Mouse (Mus musculus) cerebellum, adult 11-12 months (tissue): ENCODE data around the gene Olfr959.

ENCODE experiments used
- DNase-seq: peaks from one replicate; pipeline ENCODE4 v3.0.0; 2022

Gene Olfr959

GRCm38 (mm10) chr9:39575469-39575868 is at the start of gene Olfr959:
TSS of gene Olfr959 (minus strand) at chr9:39575569.
- no peak for DNase-seq

DNA sequence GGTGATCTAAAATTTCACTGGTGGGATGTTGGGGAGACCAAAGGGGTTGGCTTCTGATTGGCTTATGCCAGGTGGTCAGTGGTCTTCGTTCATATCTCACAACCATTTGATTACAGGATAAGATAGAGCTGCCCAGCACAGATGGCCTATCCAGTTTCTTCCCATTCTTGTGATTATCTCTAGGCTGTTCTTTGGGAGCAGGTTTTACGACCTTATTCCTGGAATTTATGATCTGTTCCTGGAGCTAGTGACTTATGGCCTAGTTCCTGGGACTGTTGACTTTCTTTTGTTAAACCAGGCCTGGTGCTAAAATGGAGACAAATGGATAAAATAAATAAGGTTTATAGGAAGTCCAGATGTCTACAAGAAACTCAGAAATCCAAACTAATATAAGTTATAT is 49.3 kb upstream of the Olfr959 start:
- no peak for DNase-seq

DNA sequence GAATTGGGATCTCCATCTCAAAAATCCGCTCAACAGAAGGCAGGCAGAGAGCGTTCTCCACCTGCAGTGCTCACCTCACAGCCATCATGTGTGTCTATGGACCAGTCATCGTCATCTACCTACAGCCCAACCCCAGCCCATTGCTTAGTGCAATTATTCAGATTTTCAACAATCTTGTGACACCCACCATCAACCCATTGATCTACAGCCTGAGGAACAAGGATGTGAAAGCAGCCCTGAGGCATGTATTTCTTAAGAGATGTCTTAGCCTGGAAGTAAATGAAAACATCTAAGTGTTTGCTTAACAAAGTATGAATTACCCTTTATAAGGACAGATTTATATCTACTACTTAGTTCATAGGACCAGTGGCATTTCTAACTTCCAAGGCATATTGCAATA is 48.4 kb upstream of the Olfr959 start:
- no peak for DNase-seq

- no peak for DNase-seq
These were observed 45.7 kb upstream of the Olfr959 start, which contains the start of gene Olfr960 for GRCm38 (mm10) chr9:39621073-39621472. TSS of gene Olfr960 (plus strand) at chr9:39621373.

- DNase-seq: no peak
These were observed 36.6 kb upstream of the Olfr959 start for GRCm38 (mm10) chr9:39611953-39612352.

DNA sequence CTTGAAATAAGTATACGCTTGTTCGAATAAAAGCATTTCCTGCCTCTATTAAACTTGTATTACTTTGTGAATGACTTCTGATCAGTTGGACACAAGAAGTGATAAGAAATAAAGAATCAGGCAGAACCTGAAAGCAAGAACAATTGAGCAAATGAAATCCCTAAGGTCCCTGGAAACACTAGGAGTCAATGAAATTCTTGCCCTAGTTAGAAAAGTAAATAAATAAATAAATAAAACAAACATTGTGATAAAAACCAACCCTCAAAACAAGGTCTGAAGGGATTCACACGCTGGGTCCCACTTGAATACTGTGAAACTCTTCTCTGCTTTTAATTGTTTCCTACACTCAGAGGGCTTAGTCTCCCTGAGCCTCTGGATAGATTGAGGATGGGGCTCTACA is 35.0 kb upstream of the Olfr959 start, which contains the start of gene Olfr148:
Olfr148 (plus strand) TSS at position 301 of the 400 bp plus-strand sequence.
- no peak for DNase-seq

DNA sequence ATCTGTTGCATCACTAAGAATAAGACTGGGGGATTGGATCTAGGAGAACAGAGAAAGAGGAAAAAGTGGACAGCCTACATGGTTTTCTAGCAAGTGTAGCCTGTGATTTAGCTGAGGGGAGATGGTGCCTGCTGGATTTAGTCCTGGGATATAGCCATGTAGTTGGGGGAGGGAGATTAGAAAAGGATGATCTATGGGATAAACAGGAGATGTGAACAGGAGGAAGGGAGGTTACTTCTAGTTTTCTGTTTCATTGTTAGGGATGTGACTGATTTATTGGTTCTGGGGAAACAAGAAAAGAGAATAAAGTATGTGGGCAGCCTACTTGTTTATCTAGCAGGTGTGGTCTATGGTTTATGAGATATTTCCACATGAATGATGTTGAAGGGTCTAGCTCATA is 33.1 kb upstream of the Olfr959 start:
- no peak for DNase-seq

DNA sequence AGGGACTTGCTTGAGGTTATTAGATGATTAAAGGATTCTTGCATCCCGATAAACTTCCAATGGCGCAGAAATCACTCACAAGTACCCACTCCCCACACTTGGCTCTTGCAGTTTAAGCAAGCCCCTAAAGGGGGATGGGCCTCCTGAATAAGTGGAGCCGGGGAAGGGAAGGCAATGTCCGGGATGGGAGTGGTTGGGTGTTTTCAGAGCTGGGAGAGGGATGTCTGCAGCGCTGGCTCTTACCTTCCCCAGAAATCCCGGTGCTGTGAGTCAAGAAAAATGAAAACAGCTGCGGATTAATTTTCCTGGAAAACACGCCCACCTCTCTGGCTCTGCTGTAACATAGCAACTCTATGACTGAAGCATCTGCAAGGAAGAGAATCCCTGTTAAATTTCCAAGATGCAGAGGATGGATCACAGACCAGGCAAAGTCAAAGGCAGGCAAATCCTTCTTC is 28.7 kb upstream of the Olfr959 start, which contains the start of gene AW551984:
AW551984 (minus strand) TSS at position 405 of the 455 bp plus-strand sequence.
- no peak for DNase-seq

GRCm38 (mm10) chr9:39603333-39603845 is 28.0 kb upstream of the Olfr959 start:
- DNase-seq: no peak

- DNase-seq: no peak
These were observed 27.4 kb upstream of the Olfr959 start for GRCm38 (mm10) chr9:39602536-39603332.

DNA sequence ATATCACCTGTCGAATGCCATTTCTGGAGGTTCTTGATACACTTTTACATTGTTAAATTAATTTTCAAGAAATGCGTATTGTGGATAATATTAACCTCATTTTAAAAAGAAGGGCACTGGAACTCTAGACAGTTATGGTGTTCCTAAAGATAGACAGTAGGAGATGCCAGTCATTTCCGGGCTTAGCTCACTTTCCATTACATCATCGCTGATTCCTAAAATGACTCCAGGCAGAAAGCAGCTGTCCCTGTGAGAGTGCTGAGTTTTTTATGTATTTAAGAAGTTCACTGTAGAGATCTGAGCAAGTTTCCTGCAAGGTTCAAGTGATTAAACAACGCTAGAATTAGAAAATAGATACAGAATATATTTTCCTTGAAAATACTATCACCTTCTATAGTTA is 1.7 kb upstream of the Olfr959 start:
- no peak for DNase-seq

GRCm38 (mm10) chr9:39558349-39558647 is 17.1 kb downstream of the Olfr959 start:
- no peak for DNase-seq

- DNase-seq: no peak
These were observed 17.6 kb downstream of the Olfr959 start for GRCm38 (mm10) chr9:39557529-39558348.

- no peak for DNase-seq
These were observed 21.4 kb downstream of the Olfr959 start, which contains the start of gene Olfr958 for GRCm38 (mm10) chr9:39553946-39554345. TSS of gene Olfr958 (minus strand) at chr9:39554054.

- DNase-seq: no peak
These were observed 24.6 kb downstream of the Olfr959 start for GRCm38 (mm10) chr9:39550806-39551205.

DNA sequence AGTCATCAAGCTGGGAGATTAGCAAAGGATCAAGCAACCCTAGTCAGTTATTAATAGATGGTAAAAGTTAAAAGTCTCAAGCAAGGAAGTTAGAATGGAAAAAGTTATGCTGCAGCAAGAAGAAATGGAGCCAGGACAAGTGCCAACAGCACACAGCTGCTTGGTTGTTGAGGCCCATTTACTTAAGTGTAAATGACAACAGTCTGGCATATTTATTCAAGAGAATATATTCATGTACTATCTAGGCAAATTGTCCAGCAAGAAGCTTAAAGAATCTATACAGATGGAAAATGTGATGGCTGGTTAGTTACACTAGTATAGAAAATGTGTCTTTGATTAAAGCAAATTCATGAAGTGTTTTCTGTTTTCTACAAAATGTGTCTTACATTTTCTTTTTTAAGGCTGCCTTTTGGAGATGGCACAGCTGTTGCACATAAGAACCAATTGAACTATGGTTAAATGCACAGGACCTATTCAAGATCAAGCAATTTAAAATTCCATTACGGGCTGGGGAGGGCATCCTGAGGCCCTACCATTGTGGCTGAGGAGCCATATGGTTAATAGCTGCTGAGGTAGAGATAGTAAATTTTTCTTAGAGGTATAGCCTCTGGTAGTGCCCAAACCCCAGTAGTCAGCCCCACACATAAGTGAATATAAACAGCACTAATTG is 51.6 kb downstream of the Olfr959 start:
- DNase-seq: no peak
